Mouse (Mus musculus) common myeloid progenitor, adult 5-6 weeks (primary cell): ENCODE measurements around the gene Ccdc81. TPM values are rescaled to one million over a fixed set of nuclear protein-coding genes. Genes with fewer than 3 reads are reported as not detected.

Experiments
- ATAC-seq: replicated peaks from 2 replicates; pipeline ENCODE4 v1.8.0; 2016; ENCODE audit warnings: low read depth, mild to moderate bottlenecking, moderate TSS enrichment, inconsistent platforms; ENCODE audit not compliant: poor library complexity, severe bottlenecking
- total RNA-seq: library from RNA; stranded (forward); fragments of 200-1000, 187-1606 nt; gene quantifications from 2 replicates; pipeline ENCODE4 v1.2.3, GENCODE M21; 2017

Ccdc81 gene
- total RNA-seq, 1 experiment from 2014 or later = not detected

GRCm38 (mm10) chr7:89879686-89880085, 23.7 kb downstream of the Ccdc81 start:
- ATAC-seq = no peak

GRCm38 (mm10) chr7:89867221-89867620, 36.2 kb downstream of the Ccdc81 start:
- 0 out of 2 replicates have a peak, but pooled peaks have one; percentile 25 for ATAC-seq

GRCm38 (mm10) chr7:89864769-89865168, 38.7 kb downstream of the Ccdc81 start:
- no peak for ATAC-seq

- no peak for ATAC-seq
Measured at GRCm38 (mm10) chr7:89856440-89857217, 46.8 kb downstream of the Ccdc81 start.

- ATAC-seq = no peak
Measured at GRCm38 (mm10) chr7:89855196-89855595, 48.2 kb downstream of the Ccdc81 start.

GRCm38 (mm10) chr7:89853131-89853530, 50.3 kb downstream of the Ccdc81 start:
- ATAC-seq = no peak

GRCm38 (mm10) chr7:89852158-89853095, 51.0 kb downstream of the Ccdc81 start:
- ATAC-seq = no peak

- no peak for ATAC-seq
Measured at GRCm38 (mm10) chr7:89850510-89850909, 52.9 kb downstream of the Ccdc81 start.

GRCm38 (mm10) chr7:89845669-89846068, 57.8 kb downstream of the Ccdc81 start:
- ATAC-seq = no peak

GRCm38 (mm10) chr7:89843533-89843932, 59.9 kb downstream of the Ccdc81 start:
- peak; percentile 76 for ATAC-seq

GRCm38 (mm10) chr7:89843121-89843520, 60.3 kb downstream of the Ccdc81 start:
- ATAC-seq = 0 out of 2 replicates have a peak, but pooled peaks have one; percentile 27

GRCm38 (mm10) chr7:89842404-89842715, 61.1 kb downstream of the Ccdc81 start:
- ATAC-seq = no peak

- ATAC-seq = peak; percentile 88
Measured at GRCm38 (mm10) chr7:89841670-89842403, 61.6 kb downstream of the Ccdc81 start.

- no peak for ATAC-seq
Measured at GRCm38 (mm10) chr7:89839721-89840120, 63.7 kb downstream of the Ccdc81 start.

GRCm38 (mm10) chr7:89837841-89838240, 65.6 kb downstream of the Ccdc81 start:
- no peak for ATAC-seq

- no peak for ATAC-seq
Measured at GRCm38 (mm10) chr7:89836676-89837075, 66.8 kb downstream of the Ccdc81 start.

- ATAC-seq = no peak
Measured at GRCm38 (mm10) chr7:89835566-89835965, 67.9 kb downstream of the Ccdc81 start.

GRCm38 (mm10) chr7:89833521-89833920, 69.9 kb downstream of the Ccdc81 start:
- ATAC-seq = no peak

GRCm38 (mm10) chr7:89829201-89829600, 74.2 kb downstream of the Ccdc81 start:
- peak; percentile 50; the same call in 1 of the 2 replicates for ATAC-seq

- ATAC-seq = no peak
Measured at GRCm38 (mm10) chr7:89828436-89829065, 74.9 kb downstream of the Ccdc81 start.
